Mouse (Mus musculus): ENCODE data around the gene Mgat4e. TPM values are rescaled to one million over a fixed set of nuclear protein-coding genes. Genes with fewer than 3 reads are reported as not detected.

Mgat4e gene
- 0.07 TPM in 1 of 2 replicates, not detected in the other for polyA plus RNA-seq (2012; rRNA removed)

GRCm38 (mm10) chr1:134549632-134550132, at the start of gene Mgat4e:
TSS of gene Mgat4e (minus strand) at chr1:134549682.

GRCm38 (mm10) chr1:134559976-134560375, 10.5 kb upstream of the Mgat4e start, which contains the start of gene Kdm5b:
TSS of gene Kdm5b (plus strand) at chr1:134560171.

GRCm38 (mm10) chr1:134494428-134495215, 54.9 kb downstream of the Mgat4e start, which contains the start of gene Rabif:
TSS of gene Rabif (plus strand) at chr1:134494648.

Other genes with a start within 250 kb of the Mgat4e start
- 61.0 and 61.3 TPM in 2 replicates for gene Ppfia4, start 216.8 kb downstream of the Mgat4e start, polyA plus RNA-seq (2012; rRNA removed)
- gene Tmem183a, start 187.7 kb downstream of the Mgat4e start, polyA plus RNA-seq (2012; rRNA removed), result 97.6 and 114 TPM in 2 replicates
- gene 4933406M09Rik, start 163.7 kb downstream of the Mgat4e start, polyA plus RNA-seq (2012; rRNA removed), result not detected in 2 replicates
- 9.6 and 10.8 TPM in 2 replicates for gene Cyb5r1, start 144.1 kb downstream of the Mgat4e start, polyA plus RNA-seq (2012; rRNA removed)
- gene Adipor1, start 134.3 kb downstream of the Mgat4e start, polyA plus RNA-seq (2012; rRNA removed), result 52.3 and 52.4 TPM in 2 replicates
- gene Klhl12, start 94.2 kb downstream of the Mgat4e start, polyA plus RNA-seq (2012; rRNA removed), result 26.5 and 27.2 TPM in 2 replicates
- gene Rabif, start 55.0 kb downstream of the Mgat4e start, polyA plus RNA-seq (2012; rRNA removed), result 45.0 and 45.1 TPM in 2 replicates
- 47.1 and 49.4 TPM in 2 replicates for gene Kdm5b, start 10.5 kb upstream of the Mgat4e start, polyA plus RNA-seq (2012; rRNA removed)
- gene Syt2, start 97.0 kb upstream of the Mgat4e start, polyA plus RNA-seq (2012; rRNA removed), result 2.9 and 4.9 TPM in 2 replicates

All from central nervous system, embryonic 18 days (tissue).